ENCODE assay signal across 8 mouse cellular contexts in the genomic region with DNA sequence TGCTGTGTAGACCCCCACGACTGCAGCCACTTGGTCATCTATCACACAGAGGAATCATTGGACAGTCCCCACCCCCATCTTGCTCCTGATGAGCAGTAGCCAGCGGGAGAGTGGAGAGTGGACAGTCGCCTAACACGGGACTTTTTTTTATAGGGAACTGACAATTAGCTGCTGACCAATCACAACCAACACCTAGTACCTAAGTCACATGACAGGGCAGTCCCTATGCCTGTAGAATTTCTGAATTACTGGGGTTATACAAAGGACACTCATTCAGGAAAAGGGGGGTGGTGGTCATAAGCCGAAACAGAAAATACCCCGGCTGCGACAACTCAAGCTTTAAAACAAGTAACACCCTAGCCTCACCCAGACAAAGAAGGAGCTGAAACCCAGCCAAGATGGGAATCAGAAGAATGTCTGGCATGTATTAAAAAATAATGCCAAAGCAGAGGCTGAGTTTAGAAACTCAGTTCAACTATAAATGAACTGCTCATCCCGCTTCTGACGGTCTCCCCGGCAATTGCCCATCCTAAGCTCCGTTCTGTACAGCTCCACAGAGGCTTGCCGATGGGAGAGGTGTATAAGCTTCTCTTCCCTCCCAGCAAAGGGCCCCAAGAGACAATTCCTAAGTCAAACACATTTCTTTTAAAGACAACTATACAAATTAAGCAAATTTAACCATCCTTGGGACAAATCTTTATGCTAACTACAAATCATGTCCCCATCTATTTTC.
A peak's percentile ranks its signal among the peaks of the same experiment; 100 is the strongest.
DNase-seq lines count a peak whose midpoint lies in the region; ATAC-seq and TF ChIP-seq lines count a peak whose summit lies in the region.

No protein-coding gene starts in this region.

- H3K27ac ChIP-seq in embryonic facial prominence, embryonic 14.5 days (replicated peaks; ENCODE audit: low read depth, low read length): peak overlapping the region; percentile 39; the same call in 1 of the 2 replicates
- H3K27ac ChIP-seq in limb, embryonic 14.5 days (replicated peaks; ENCODE audit: low read depth, low read length): no peak overlapping the region

- H3K4me3 ChIP-seq in embryonic facial prominence, embryonic 14.5 days (ENCODE audit: low read depth, low read length): peak overlapping the region; percentile 24
- peak overlapping the region; percentile 11; the same call in 1 of the 2 replicates for H3K4me3 ChIP-seq in limb, embryonic 14.5 days (replicated peaks; ENCODE audit: low read length)

- 52% methylated on average over 12 of the region's 12 CpGs for WGBS in embryonic facial prominence, embryonic 14.5 days
- 47% methylated on average over 12 of the region's 12 CpGs for WGBS in limb, embryonic 14.5 days

- no peaks in the 10 kb centered on the region for H3K27me3 ChIP-seq in embryonic facial prominence, embryonic 14.5 days (replicated peaks; ENCODE audit: control insufficient read depth, insufficient read depth, low read length)
- no peaks in the 10 kb centered on the region for H3K27me3 ChIP-seq in limb, embryonic 14.5 days (ENCODE audit: control insufficient read depth, insufficient read depth, low read length)

- no peaks in the 10 kb centered on the region for H3K4me1 ChIP-seq in embryonic facial prominence, embryonic 14.5 days (ENCODE audit: control insufficient read depth, insufficient read depth, low read length)
- H3K4me1 ChIP-seq in limb, embryonic 14.5 days (ENCODE audit: control insufficient read depth, insufficient read depth, low read length): no peaks in the 10 kb centered on the region

- peak overlapping the region; percentile 47 for H3K4me2 ChIP-seq in embryonic facial prominence, embryonic 14.5 days (ENCODE audit: low read depth, low read length)
- peak overlapping the region; percentile 32 for H3K4me2 ChIP-seq in limb, embryonic 14.5 days (replicated peaks; ENCODE audit: low read depth, low read length, severe bottlenecking)

- no peaks in the 10 kb centered on the region for H3K36me3 ChIP-seq in embryonic facial prominence, embryonic 14.5 days (ENCODE audit: control insufficient read depth, insufficient read depth, low read length)
- H3K36me3 ChIP-seq in limb, embryonic 14.5 days (ENCODE audit: control insufficient read depth, insufficient read depth, low read length): no peaks in the 10 kb centered on the region

- ATAC-seq in embryonic facial prominence, embryonic 14.5 days (ENCODE audit: low read depth): peak; percentile 44; the same call in 1 of the 2 replicates
- peak; percentile 41; the same call in 1 of the 2 replicates for ATAC-seq in limb, embryonic 14.5 days (ENCODE audit: low FRiP score, low read depth)
- ATAC-seq in monocyte, adult 5-6 weeks (replicated peaks; ENCODE audit: insufficient number of reproducible peaks, low FRiP score, low TSS enrichment, poor library complexity, severe bottlenecking): peak; percentile 66; the same call in 1 of the 2 replicates

- no peak for TF ChIP-seq POLR2A in limb, embryonic 14.5 days (IDR thresholded peaks at IDR 0.05; ENCODE audit: borderline replicate concordance, extremely low read depth, insufficient read depth, insufficient read length)

- peak; percentile 15 for DNase-seq in left cerebral cortex, postnatal 4 days
- DNase-seq in left cerebral cortex, adult 11 months (ENCODE audit: low spot score): no peak
- peak; percentile 74 for DNase-seq in adrenal gland, adult 2 months
- DNase-seq in embryonic facial prominence, embryonic 14.5 days (ENCODE audit: low spot score): peak; percentile 46
- DNase-seq in heart, postnatal 25 days (ENCODE audit: low spot score): peak; percentile 23
- DNase-seq in limb, embryonic 14.5 days (ENCODE audit: low spot score): peak; percentile 10
- DNase-seq in embryo, embryonic 10 days (ENCODE audit: low spot score): no peak

- H3K9ac ChIP-seq in embryonic facial prominence, embryonic 14.5 days (ENCODE audit: low read depth, low read length): peak overlapping the region; percentile 19; the same call in 1 of the 2 replicates
- H3K9ac ChIP-seq in limb, embryonic 14.5 days (ENCODE audit: low read depth, low read length, severe bottlenecking): no peak overlapping the region

- intact Hi-C loops in left cerebral cortex, postnatal 4 days (cut with DNase I): no loop called here
- intact Hi-C loops in heart, postnatal 25 days (cut with DNase I): no loop called here

- no peaks in the 10 kb centered on the region for H3K9me3 ChIP-seq in embryonic facial prominence, embryonic 14.5 days (ENCODE audit: control insufficient read depth, low read length)
- no peaks in the 10 kb centered on the region for H3K9me3 ChIP-seq in limb, embryonic 14.5 days (ENCODE audit: control insufficient read depth, low read length)

Comparison
In these comparisons a context has a peak if more than half of its experiments do, and no peak if none do; other contexts are left out.
1. DNase-seq: peak in left cerebral cortex, postnatal 4 days (single experiment), adrenal gland, adult 2 months (single experiment), embryonic facial prominence, embryonic 14.5 days (single experiment), heart, postnatal 25 days (single experiment) and limb, embryonic 14.5 days (single experiment); none in left cerebral cortex, adult 11 months (single experiment) and embryo, embryonic 10 days (single experiment).
2. Peak in every context shown above with its lines, with median percentiles within 50 percentile points of each other: ATAC-seq.